8 mouse cellular contexts compared by ENCODE assay signal in the genomic region with DNA sequence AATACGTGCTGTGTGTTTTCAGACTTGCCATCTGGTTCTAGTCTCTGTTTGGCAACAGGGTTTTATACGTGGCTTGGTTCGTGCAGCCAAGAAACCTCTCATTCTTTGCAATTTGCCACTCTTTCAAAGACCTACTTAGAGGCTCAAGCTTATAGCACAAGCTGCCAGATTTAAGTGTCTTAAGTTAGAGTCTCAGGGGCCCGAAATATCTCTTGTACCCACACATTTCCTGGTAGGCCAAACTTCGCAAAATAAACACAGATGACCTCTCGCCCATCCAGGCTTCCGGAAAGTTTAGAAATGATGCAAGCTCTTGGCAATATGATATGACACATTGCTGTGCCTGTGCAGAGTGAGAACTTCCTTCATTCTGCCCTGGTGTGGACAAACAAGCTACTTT. TPM values are rescaled to one million over a fixed set of nuclear protein-coding genes. Genes with fewer than 3 reads are reported as not detected.
DNase-seq lines count a peak whose midpoint lies in the region; ATAC-seq and TF ChIP-seq lines count a peak whose summit lies in the region.

No protein-coding gene starts in this region.

- no peak overlapping the region for H3K4me3 ChIP-seq in intestine, embryonic 16.5 days (ENCODE audit: low read length)
- H3K4me3 ChIP-seq in intestine, embryonic 15.5 days (replicated peaks), result no peak overlapping the region
- H3K4me3 ChIP-seq in limb, embryonic 15.5 days, result no peak overlapping the region
- no peak overlapping the region for H3K4me3 ChIP-seq in stomach, postnatal 0 days (ENCODE audit: low read depth, low read length)

- H3K36me3 ChIP-seq in intestine, embryonic 16.5 days (ENCODE audit: control insufficient read depth, insufficient read depth, low read length), result no peaks in the 10 kb centered on the region
- no peaks in the 10 kb centered on the region for H3K36me3 ChIP-seq in intestine, embryonic 15.5 days
- no peaks in the 10 kb centered on the region for H3K36me3 ChIP-seq in limb, embryonic 15.5 days
- no peaks in the 10 kb centered on the region for H3K36me3 ChIP-seq in stomach, postnatal 0 days (ENCODE audit: control insufficient read depth, insufficient read depth, low read length)

- 55% methylated on average over 7 of the region's 7 CpGs for WGBS in intestine, embryonic 16.5 days
- WGBS in intestine, embryonic 15.5 days, result 52% methylated on average over 7 of the region's 7 CpGs
- 40% methylated on average over 7 of the region's 7 CpGs for WGBS in limb, embryonic 15.5 days
- 39% methylated on average over 7 of the region's 7 CpGs for WGBS in stomach, postnatal 0 days

- TF ChIP-seq EP300 in stomach, postnatal 0 days (optimal IDR thresholded peaks at IDR 0.05), result no peak

- no peak overlapping the region for H3K9ac ChIP-seq in intestine, embryonic 16.5 days (ENCODE audit: low read depth, low read length)
- H3K9ac ChIP-seq in intestine, embryonic 15.5 days, result no peak overlapping the region
- H3K9ac ChIP-seq in limb, embryonic 15.5 days, result no peak overlapping the region
- H3K9ac ChIP-seq in stomach, postnatal 0 days (ENCODE audit: low read length), result no peak overlapping the region

- ATAC-seq in intestine, embryonic 16.5 days, result no peak; the same call in 1 of the 2 replicates
- ATAC-seq in intestine, embryonic 15.5 days, result no peak
- ATAC-seq in limb, embryonic 15.5 days (ENCODE audit: insufficient number of reproducible peaks, low FRiP score, low TSS enrichment, low read depth), result no peak
- ATAC-seq in stomach, postnatal 0 days (ENCODE audit: low FRiP score, low TSS enrichment), result peak; percentile 88
- ATAC-seq in erythroid progenitor cell, adult 5-6 weeks (replicated peaks; ENCODE audit: low FRiP score, poor library complexity, severe bottlenecking), result no peak

- no peaks in the 10 kb centered on the region for H3K27me3 ChIP-seq in intestine, embryonic 16.5 days (replicated peaks; ENCODE audit: control insufficient read depth, insufficient read depth, low read length)
- no peaks in the 10 kb centered on the region for H3K27me3 ChIP-seq in intestine, embryonic 15.5 days (replicated peaks)
- H3K27me3 ChIP-seq in limb, embryonic 15.5 days, result no peaks in the 10 kb centered on the region
- H3K27me3 ChIP-seq in stomach, postnatal 0 days (ENCODE audit: control insufficient read depth, insufficient read depth, low read length), result no peaks in the 10 kb centered on the region

- no peak for TF ChIP-seq CTCF in stomach, postnatal 0 days (IDR thresholded peaks at IDR 0.05; ENCODE audit: low read depth)

- H3K9me3 ChIP-seq in intestine, embryonic 16.5 days (ENCODE audit: control insufficient read depth, low read length), result no peaks in the 10 kb centered on the region
- H3K9me3 ChIP-seq in intestine, embryonic 15.5 days, result no peaks in the 10 kb centered on the region
- no peaks in the 10 kb centered on the region for H3K9me3 ChIP-seq in limb, embryonic 15.5 days
- no peaks in the 10 kb centered on the region for H3K9me3 ChIP-seq in stomach, postnatal 0 days (ENCODE audit: control insufficient read depth, low read length)

- peak overlapping the region; percentile 20; the same call in 1 of the 2 replicates for H3K27ac ChIP-seq in intestine, embryonic 16.5 days (ENCODE audit: low read length)
- H3K27ac ChIP-seq in intestine, embryonic 15.5 days, result no peak overlapping the region
- H3K27ac ChIP-seq in limb, embryonic 15.5 days, result peak overlapping the region; percentile 77
- peak overlapping the region; percentile 56 for H3K27ac ChIP-seq in stomach, postnatal 0 days (replicated peaks)

- no peak overlapping the region for H3K4me2 ChIP-seq in intestine, embryonic 16.5 days (ENCODE audit: low read depth, low read length)
- H3K4me2 ChIP-seq in intestine, embryonic 15.5 days (replicated peaks), result no peak overlapping the region
- H3K4me2 ChIP-seq in limb, embryonic 15.5 days, result no peak overlapping the region
- H3K4me2 ChIP-seq in stomach, postnatal 0 days (replicated peaks; ENCODE audit: low read depth), result no peak overlapping the region

- peaks cover 2% of the 10 kb centered on the region; the same call in 1 of the 2 replicates for H3K4me1 ChIP-seq in intestine, embryonic 16.5 days (ENCODE audit: control insufficient read depth, insufficient read depth, low read length)
- H3K4me1 ChIP-seq in intestine, embryonic 15.5 days (replicated peaks), result peaks cover 4% of the 10 kb centered on the region
- peaks cover 22% of the 10 kb centered on the region for H3K4me1 ChIP-seq in limb, embryonic 15.5 days
- no peaks in the 10 kb centered on the region for H3K4me1 ChIP-seq in stomach, postnatal 0 days (replicated peaks; ENCODE audit: control insufficient read depth, insufficient read depth)

- peak; percentile 26 for DNase-seq in adrenal gland, adult 8-10 months
- peak; percentile 75 for DNase-seq in fibroblast of lung, adult 2 months (ENCODE audit: low read depth)
- no peak for DNase-seq in stomach, postnatal 0 days (ENCODE audit: low spot score)
- DNase-seq in thymus, adult 18-20 months, result no peak

RNA-seq across cellular contexts. Expression of gene Fndc3b, which starts 54.8 kb away (rescaled TPM):
- polyA plus RNA-seq in intestine, embryonic 16.5 days (2015; fragmentation: Nextera tagmentation; extraction: Ambion mirVana), result 14.0 and 15.4 TPM in 2 replicates
- polyA plus RNA-seq in intestine, embryonic 15.5 days (2015; fragmentation: Nextera tagmentation; extraction: Ambion mirVana), result 20.1 and 21.7 TPM in 2 replicates
- total RNA-seq in adrenal gland, adult 8-10 months (2022), result 100 to 1,000 TPM in 3 of 4 experiments, 10 to 100 TPM in 1; 97.2 to 128 (median 115) TPM
- polyA plus RNA-seq in limb, embryonic 15.5 days (2015; fragmentation: Nextera tagmentation; extraction: Ambion mirVana), result 35.4 and 39.5 TPM in 2 replicates
- 11.8 TPM in 2 replicates for polyA plus RNA-seq in stomach, postnatal 0 days (2015; fragmentation: Nextera tagmentation; extraction: Ambion mirVana)
- 1.3 and 1.4 TPM in 2 replicates for total RNA-seq in erythroid progenitor cell, adult 5-6 weeks (2015; ENCODE audit: low replicate concordance)
- 1.3 and 1.8 TPM in 2 replicates for total RNA-seq in erythroid progenitor cell, adult 5-6 weeks (2017; ENCODE audit: low replicate concordance)

Comparison
In these comparisons a context has a peak if more than half of its experiments do, and no peak if none do; other contexts are left out.
1. DNase-seq: peak in adrenal gland, adult 8-10 months (single experiment) and fibroblast of lung, adult 2 months (single experiment); none in stomach, postnatal 0 days (single experiment) and thymus, adult 18-20 months (0 of 2).